Mouse (Mus musculus): ENCODE measurements around the gene Chit1. TPM values are rescaled to one million over a fixed set of nuclear protein-coding genes. Genes with fewer than 3 reads are reported as not detected.

Chit1 gene
- polyA plus RNA-seq, 2 experiments, result 0.08 TPM; not detected in 1

- no peak overlapping the region for H3K4me2 ChIP-seq (ENCODE audit: low read depth)
- peaks cover 0 to 4% of the 10 kb centered on the region in 2 experiments; a peak in 1 of 4 replicates for H3K4me1 ChIP-seq (replicated peaks; ENCODE audit: control insufficient read depth in 2 of 2, insufficient read depth in 2 of 2, low read length in 1 of 2)
- 57% methylated on average over 4 of the region's 4 CpGs for WGBS (ENCODE audit: insufficient replicate concordance)
- TF ChIP-seq CTCF (IDR thresholded peaks at IDR 0.05; ENCODE audit: low read depth) (no peak), EP300 (IDR thresholded peaks at IDR 0.05; ENCODE audit: low read depth) (no peak)
- no peak overlapping the region for H3K4me3 ChIP-seq (ENCODE audit: insufficient read depth in 1 of 2, low read depth in 2 of 2, low read length in 2 of 2)
- H3K36me3 ChIP-seq (replicated peaks; ENCODE audit: control insufficient read depth, insufficient read depth, low read depth), result no peaks in the 10 kb centered on the region
- H3K9ac ChIP-seq (replicated peaks), result no peak overlapping the region
- no peak overlapping the region for H3K27ac ChIP-seq
- H3K27me3 ChIP-seq (ENCODE audit: control insufficient read depth, insufficient read depth, low read length), result no peaks in the 10 kb centered on the region; the same call in 1 of the 2 replicates
- ATAC-seq (ENCODE audit: insufficient read depth), result no peak
- no peak for DNase-seq (ENCODE audit: low read depth in 3 of 3, low spot score in 3 of 3)
- no peaks in the 10 kb centered on the region for H3K9me3 ChIP-seq (ENCODE audit: control insufficient read depth, low read length)
These were observed 84.9 kb downstream of the Chit1 start for GRCm38 (mm10) chr1:134195979-134196378.

GRCm38 (mm10) chr1:134196386-134196785 is 85.3 kb downstream of the Chit1 start:
- ATAC-seq (ENCODE audit: insufficient read depth) (peak; percentile 45; the same call in 1 of the 2 replicates), DNase-seq (ENCODE audit: low read depth in 3 of 3, low spot score in 3 of 3) (peak in 1 of 3 experiments; percentile 54)
- H3K4me2 ChIP-seq (ENCODE audit: low read depth), result no peak overlapping the region
- peaks cover 0 to 4% of the 10 kb centered on the region in 2 experiments; a peak in 1 of 4 replicates for H3K4me1 ChIP-seq (replicated peaks; ENCODE audit: control insufficient read depth in 2 of 2, insufficient read depth in 2 of 2, low read length in 1 of 2)
- H3K36me3 ChIP-seq (replicated peaks; ENCODE audit: control insufficient read depth, insufficient read depth, low read depth), result no peaks in the 10 kb centered on the region
- no peaks in the 10 kb centered on the region; the same call in 1 of the 2 replicates for H3K27me3 ChIP-seq (ENCODE audit: control insufficient read depth, insufficient read depth, low read length)
- 33% methylated on average over 4 of the region's 4 CpGs for WGBS (ENCODE audit: insufficient replicate concordance)
- no peak overlapping the region for H3K9ac ChIP-seq (replicated peaks)
- no peak overlapping the region for H3K27ac ChIP-seq
- TF ChIP-seq EP300 (IDR thresholded peaks at IDR 0.05; ENCODE audit: low read depth) (no peak), CTCF (IDR thresholded peaks at IDR 0.05; ENCODE audit: low read depth) (peak; percentile 91)
- no peaks in the 10 kb centered on the region for H3K9me3 ChIP-seq (ENCODE audit: control insufficient read depth, low read length)
- no peak overlapping the region for H3K4me3 ChIP-seq (ENCODE audit: insufficient read depth in 1 of 2, low read depth in 2 of 2, low read length in 2 of 2)

- no peak overlapping the region for H3K4me2 ChIP-seq (ENCODE audit: low read depth)
- H3K4me1 ChIP-seq (replicated peaks; ENCODE audit: control insufficient read depth in 2 of 2, insufficient read depth in 2 of 2, low read length in 1 of 2), result peaks cover 0 to 4% of the 10 kb centered on the region in 2 experiments; a peak in 1 of 4 replicates
- no peaks in the 10 kb centered on the region; the same call in 1 of the 2 replicates for H3K27me3 ChIP-seq (ENCODE audit: control insufficient read depth, insufficient read depth, low read length)
- TF ChIP-seq CTCF (IDR thresholded peaks at IDR 0.05; ENCODE audit: low read depth) (peak; percentile 28; the same call in 1 of the 2 replicates), EP300 (IDR thresholded peaks at IDR 0.05; ENCODE audit: low read depth) (no peak)
- no peak overlapping the region for H3K9ac ChIP-seq (replicated peaks)
- ATAC-seq (ENCODE audit: insufficient read depth) (no peak), DNase-seq (ENCODE audit: low read depth in 3 of 3, low spot score in 3 of 3) (no peak)
- WGBS (ENCODE audit: insufficient replicate concordance), result 72% methylated on average over 15 of the region's 15 CpGs
- no peak overlapping the region for H3K4me3 ChIP-seq (ENCODE audit: insufficient read depth in 1 of 2, low read depth in 2 of 2, low read length in 2 of 2)
- H3K27ac ChIP-seq, result no peak overlapping the region
- no peaks in the 10 kb centered on the region for H3K9me3 ChIP-seq (ENCODE audit: control insufficient read depth, low read length)
- no peaks in the 10 kb centered on the region for H3K36me3 ChIP-seq (replicated peaks; ENCODE audit: control insufficient read depth, insufficient read depth, low read depth)
These were observed 86.4 kb downstream of the Chit1 start for GRCm38 (mm10) chr1:134197325-134197982.

- Histone ChIP-seq H3K4me2 (ENCODE audit: low read depth) (no peak overlapping the region), H3K27me3 (ENCODE audit: control insufficient read depth, insufficient read depth, low read length) (no peaks in the 10 kb centered on the region; the same call in 1 of the 2 replicates), H3K27ac (no peak overlapping the region), H3K4me1 (replicated peaks; ENCODE audit: control insufficient read depth in 2 of 2, insufficient read depth in 2 of 2, low read length in 1 of 2) (peaks cover 0 to 4% of the 10 kb centered on the region in 2 experiments; a peak in 1 of 4 replicates), H3K4me3 (ENCODE audit: insufficient read depth in 1 of 2, low read depth in 2 of 2, low read length in 2 of 2) (no peak overlapping the region), H3K36me3 (replicated peaks; ENCODE audit: control insufficient read depth, insufficient read depth, low read depth) (no peaks in the 10 kb centered on the region), H3K9me3 (ENCODE audit: control insufficient read depth, low read length) (no peaks in the 10 kb centered on the region), H3K9ac (replicated peaks) (no peak overlapping the region)
- 63% methylated on average over 12 of the region's 12 CpGs for WGBS (ENCODE audit: insufficient replicate concordance)
- DNase-seq (ENCODE audit: low read depth in 3 of 3, low spot score in 3 of 3) (no peak), ATAC-seq (ENCODE audit: insufficient read depth) (no peak)
- TF ChIP-seq CTCF (IDR thresholded peaks at IDR 0.05; ENCODE audit: low read depth) (no peak), EP300 (IDR thresholded peaks at IDR 0.05; ENCODE audit: low read depth) (no peak)
These were observed 87.4 kb downstream of the Chit1 start for GRCm38 (mm10) chr1:134198197-134198995.

GRCm38 (mm10) chr1:134200481-134200880 is 89.4 kb downstream of the Chit1 start:
- no peak overlapping the region for H3K9ac ChIP-seq (replicated peaks)
- no peak overlapping the region for H3K4me2 ChIP-seq (ENCODE audit: low read depth)
- no peaks in the 10 kb centered on the region for H3K36me3 ChIP-seq (replicated peaks; ENCODE audit: control insufficient read depth, insufficient read depth, low read depth)
- DNase-seq (ENCODE audit: low read depth in 3 of 3, low spot score in 3 of 3), result no peak
- no peak for ATAC-seq (ENCODE audit: insufficient read depth)
- TF ChIP-seq CTCF (IDR thresholded peaks at IDR 0.05; ENCODE audit: low read depth) (no peak), EP300 (IDR thresholded peaks at IDR 0.05; ENCODE audit: low read depth) (no peak)
- WGBS (ENCODE audit: insufficient replicate concordance), result 47% methylated on average over 2 of the region's 2 CpGs
- peaks cover 0 to 9% of the 10 kb centered on the region in 2 experiments; a peak in 3 of 4 replicates for H3K4me1 ChIP-seq (replicated peaks; ENCODE audit: control insufficient read depth in 2 of 2, insufficient read depth in 2 of 2, low read length in 1 of 2)
- no peaks in the 10 kb centered on the region for H3K9me3 ChIP-seq (ENCODE audit: control insufficient read depth, low read length)
- no peak overlapping the region for H3K4me3 ChIP-seq (ENCODE audit: insufficient read depth in 1 of 2, low read depth in 2 of 2, low read length in 2 of 2)
- H3K27me3 ChIP-seq (ENCODE audit: control insufficient read depth, insufficient read depth, low read length), result no peaks in the 10 kb centered on the region
- H3K27ac ChIP-seq, result no peak overlapping the region

Other genes starting within 250 kb of the Chit1 start
- 0.11 and 0.23 TPM in 2 replicates for gene Optc, start 203.2 kb upstream of the Chit1 start, polyA plus RNA-seq (2012; rRNA removed)
- gene Optc, start 203.2 kb upstream of the Chit1 start, polyA plus RNA-seq (2014; fragmentation: Nextera tagmentation; extraction: Ambion mirVana), result not detected in 2 replicates
- 1.6 and 1.7 TPM in 2 replicates for gene Prelp, start 189.8 kb upstream of the Chit1 start, polyA plus RNA-seq (2012; rRNA removed)
- gene Prelp, start 189.8 kb upstream of the Chit1 start, polyA plus RNA-seq (2014; fragmentation: Nextera tagmentation; extraction: Ambion mirVana), result 1.9 and 2.1 TPM in 2 replicates
- gene Fmod, start 74.0 kb upstream of the Chit1 start, polyA plus RNA-seq (2012; rRNA removed), result 1.1 TPM in 2 replicates
- 1.1 and 1.6 TPM in 2 replicates for gene Fmod, start 74.0 kb upstream of the Chit1 start, polyA plus RNA-seq (2014; fragmentation: Nextera tagmentation; extraction: Ambion mirVana)
- 40.1 and 45.3 TPM in 2 replicates for gene Btg2, start 32.1 kb upstream of the Chit1 start, polyA plus RNA-seq (2012; rRNA removed)
- gene Btg2, start 32.1 kb upstream of the Chit1 start, polyA plus RNA-seq (2014; fragmentation: Nextera tagmentation; extraction: Ambion mirVana), result 78.2 and 85.2 TPM in 2 replicates
- gene Chil1, start 70.9 kb downstream of the Chit1 start, polyA plus RNA-seq (2012; rRNA removed), result 1.3 TPM in 2 replicates
- 2.7 and 3.7 TPM in 2 replicates for gene Chil1, start 70.9 kb downstream of the Chit1 start, polyA plus RNA-seq (2014; fragmentation: Nextera tagmentation; extraction: Ambion mirVana)
- 0.02 and 0.03 TPM in 2 replicates for gene Mybph, start 82.2 kb downstream of the Chit1 start, polyA plus RNA-seq (2012; rRNA removed)
- gene Mybph, start 82.2 kb downstream of the Chit1 start, polyA plus RNA-seq (2014; fragmentation: Nextera tagmentation; extraction: Ambion mirVana), result not detected in 2 replicates
- gene Adora1, start 124.2 kb downstream of the Chit1 start, polyA plus RNA-seq (2012; rRNA removed), result 0.13 and 0.19 TPM in 2 replicates
- gene Adora1, start 124.2 kb downstream of the Chit1 start, polyA plus RNA-seq (2014; fragmentation: Nextera tagmentation; extraction: Ambion mirVana), result 0.06 and 0.10 TPM in 2 replicates
- 0.06 and 0.09 TPM in 2 replicates for gene Myog, start 178.7 kb downstream of the Chit1 start, polyA plus RNA-seq (2012; rRNA removed)
- not detected in 2 replicates for gene Myog, start 178.7 kb downstream of the Chit1 start, polyA plus RNA-seq (2014; fragmentation: Nextera tagmentation; extraction: Ambion mirVana)
- 1.2 TPM in 2 replicates for gene Ppfia4, start 221.7 kb downstream of the Chit1 start, polyA plus RNA-seq (2012; rRNA removed)
- gene Ppfia4, start 221.7 kb downstream of the Chit1 start, polyA plus RNA-seq (2014; fragmentation: Nextera tagmentation; extraction: Ambion mirVana), result 1.1 and 1.8 TPM in 2 replicates

Data from liver, embryonic 14.5 days (tissue).